8 mouse cellular contexts compared by ENCODE assay signal in genomic region chr9:107486507-107487225, GRCm38 (mm10). TPM values are rescaled to one million over a fixed set of nuclear protein-coding genes. Genes with fewer than 3 reads are reported as not detected.
DNase-seq lines count a peak whose midpoint lies in the region; ATAC-seq lines count a peak whose summit lies in the region.

No protein-coding gene starts in this region.

- H3K36me3 ChIP-seq in liver, embryonic 12.5 days, result no peaks in the 10 kb centered on the region

- H3K27me3 ChIP-seq in liver, embryonic 12.5 days (replicated peaks), result peaks cover 22% of the 10 kb centered on the region

- H3K4me2 ChIP-seq in liver, embryonic 12.5 days, result no peak overlapping the region

- ATAC-seq in liver, embryonic 12.5 days, result no peak

- H3K4me3 ChIP-seq in liver, embryonic 12.5 days, result no peak overlapping the region

- no peaks in the 10 kb centered on the region for H3K9me3 ChIP-seq in liver, embryonic 12.5 days (replicated peaks)

- 60% methylated on average over 6 of the region's 6 CpGs for WGBS in liver, embryonic 12.5 days (ENCODE audit: insufficient replicate concordance)

- H3K27ac ChIP-seq in liver, embryonic 12.5 days, result no peak overlapping the region

- H3K9ac ChIP-seq in liver, embryonic 12.5 days, result no peak overlapping the region

- H3K4me1 ChIP-seq in liver, embryonic 12.5 days, result peaks cover 37% of the 10 kb centered on the region

- peak; percentile 30 for DNase-seq in liver
- peak; percentile 56 for DNase-seq in ZHBTc4 (ENCODE audit: low read depth, low spot score)
- DNase-seq in forelimb bud, embryonic 11.5 days (ENCODE audit: low read depth, low spot score), result peak; percentile 72
- peak; percentile 47 for DNase-seq in lung, postnatal 10 days
- no peak for DNase-seq in spleen, postnatal 14 days (ENCODE audit: low spot score in 2 of 2)
- no peak for DNase-seq in frontal cortex, postnatal 14 days (ENCODE audit: low spot score in 2 of 2)
- no peak for DNase-seq in natural killer cell, adult 2 months (ENCODE audit: low spot score in 2 of 2)

RNA-seq across cellular contexts. Expression of gene Tmem115, which starts 47.1 kb away (rescaled TPM):
- polyA plus RNA-seq in liver, embryonic 12.5 days (2016; fragmentation: Nextera tagmentation; extraction: Ambion mirVana), result 25.9 and 26.4 TPM in 2 replicates

RNA-seq across cellular contexts. Expression of gene Cyb561d2, which starts 55.3 kb away (rescaled TPM):
- polyA plus RNA-seq in liver, embryonic 12.5 days (2016; fragmentation: Nextera tagmentation; extraction: Ambion mirVana), result 18.5 and 19.5 TPM in 2 replicates

RNA-seq across cellular contexts. Expression of gene Nprl2, which starts 55.4 kb away (rescaled TPM):
- 15.3 and 16.0 TPM in 2 replicates for polyA plus RNA-seq in liver, embryonic 12.5 days (2016; fragmentation: Nextera tagmentation; extraction: Ambion mirVana)

Comparison
In these comparisons a context has a peak if more than half of its experiments do, and no peak if none do; other contexts are left out.
1. DNase-seq: peak in liver (single experiment), ZHBTc4 (single experiment), forelimb bud, embryonic 11.5 days (single experiment) and lung, postnatal 10 days (single experiment); none in spleen, postnatal 14 days (0 of 2), frontal cortex, postnatal 14 days (0 of 2) and natural killer cell, adult 2 months (0 of 2).